Mouse (Mus musculus) heart, embryonic 10.5 days (tissue): ENCODE measurements around the gene Lgals2. TPM values are rescaled to one million over a fixed set of nuclear protein-coding genes. Genes with fewer than 3 reads are reported as not detected.
A peak's percentile ranks its signal among the peaks of the same experiment; 100 is the strongest.
"Not testable (repeated sequence)": the region's sequence is repeated elsewhere in the genome, so short reads cannot be mapped to it uniquely, and the experiment has no call there.

Experiments
- DNase-seq: peaks from one replicate; pipeline ENCODE4 v3.0.0-alpha.2; 2017; ENCODE audit warnings: low spot score
- H3K27ac ChIP-seq: fragments of 300-500 bp; sonication (generic); 2 replicates; pipeline ENCODE4 v1.5.1; 2016; ENCODE audit warnings: mild to moderate bottlenecking
- H3K27me3 ChIP-seq: fragments of 300-500 bp; sonication (generic); 2 replicates; pipeline ENCODE4 v1.6.1; 2016; ENCODE audit warnings: mild to moderate bottlenecking; ENCODE audit not compliant: poor library complexity, insufficient read depth, severe bottlenecking
- H3K36me3 ChIP-seq: fragments of 300-500 bp; sonication (generic); 2 replicates; pipeline ENCODE4 v1.6.1; 2016; ENCODE audit warnings: mild to moderate bottlenecking, moderate library complexity
- H3K4me1 ChIP-seq: fragments of 300-500 bp; sonication (generic); 2 replicates; pipeline ENCODE4 v1.6.1; 2016; ENCODE audit warnings: mild to moderate bottlenecking
- H3K4me3 ChIP-seq: fragments of 300-500 bp; sonication (generic); 2 replicates; pipeline ENCODE4 v1.5.1; 2016; ENCODE audit warnings: mild to moderate bottlenecking, moderate library complexity
- H3K9me3 ChIP-seq: fragments of 300-500 bp; sonication (generic); 2 replicates; pipeline ENCODE4 v1.6.1; 2016; ENCODE audit warnings: mild to moderate bottlenecking, moderate library complexity
- WGBS: fragments of 180-500 bp; shearing (Covaris S2); methylation state at CpG from one replicate; pipeline ENCODE4 v1.1.7; 2016; 5-methylcytosine and 5-hydroxymethylcytosine counted together
- polyA plus RNA-seq: library from polyadenylated mRNA; unstranded; fragments of >200 nt; fragmentation: Nextera tagmentation; extraction: Ambion mirVana; gene quantifications from 2 replicates; pipeline ENCODE4 v1.2.1, GENCODE M21; 2016

Lgals2 gene
- polyA plus RNA-seq, 1 experiment from 2014 or later = 2.2 TPM

- peaks cover 26% of the 10 kb centered on the region for H3K36me3 ChIP-seq
- H3K4me1 ChIP-seq = peaks cover 84% of the 10 kb centered on the region
- not testable (repeated sequence) for H3K4me3 ChIP-seq, H3K9me3 ChIP-seq, DNase-seq
- WGBS = 81% methylated on average over 7 of the region's 7 CpGs
- H3K27me3 ChIP-seq = peaks cover 30% of the 10 kb centered on the region; the same call in 1 of the 2 replicates
- H3K27ac ChIP-seq = 0 out of 2 replicates have a peak overlapping the region, but pooled peaks have one; percentile 26
These were observed 8.5 kb downstream of the Lgals2 start for GRCm38 (mm10) chr15:78846805-78847204.

GRCm38 (mm10) chr15:78846352-78846751, 9.0 kb downstream of the Lgals2 start:
- peaks cover 84% of the 10 kb centered on the region for H3K4me1 ChIP-seq
- 83% methylated on average over 8 of the region's 8 CpGs for WGBS
- H3K27ac ChIP-seq = peak overlapping the region; percentile 96; the same call in 1 of the 2 replicates
- DNase-seq = no peak
- H3K27me3 ChIP-seq = peaks cover 34% of the 10 kb centered on the region
- no peaks in the 10 kb centered on the region for H3K9me3 ChIP-seq
- H3K36me3 ChIP-seq = peaks cover 26% of the 10 kb centered on the region
- H3K4me3 ChIP-seq = no peak overlapping the region

GRCm38 (mm10) chr15:78845867-78846266, 9.5 kb downstream of the Lgals2 start:
- peaks cover 84% of the 10 kb centered on the region for H3K4me1 ChIP-seq

GRCm38 (mm10) chr15:78845321-78845720, 10.0 kb downstream of the Lgals2 start:
- Histone ChIP-seq H3K9me3 (no peaks in the 10 kb centered on the region), H3K4me1 (peaks cover 84% of the 10 kb centered on the region), H3K36me3 (peaks cover 26% of the 10 kb centered on the region), H3K4me3 (peak overlapping the region; percentile 76), H3K27ac (peak overlapping the region; percentile 96), H3K27me3 (peaks cover 40% of the 10 kb centered on the region)
- no peak for DNase-seq
- 38% methylated on average over 11 of the region's 11 CpGs for WGBS

More at GRCm38 (mm10) chr15:78845867-78846266, 9.5 kb downstream of the Lgals2 start:
- Histone ChIP-seq H3K4me3 (peak overlapping the region; percentile 76), H3K9me3 (no peaks in the 10 kb centered on the region), H3K27ac (peak overlapping the region; percentile 96), H3K36me3 (peaks cover 26% of the 10 kb centered on the region), H3K27me3 (peaks cover 39% of the 10 kb centered on the region)
- no peak for DNase-seq
- WGBS = 76% methylated on average over 8 of the region's 8 CpGs

GRCm38 (mm10) chr15:78844791-78845190, 10.5 kb downstream of the Lgals2 start:
- peaks cover 40% of the 10 kb centered on the region for H3K27me3 ChIP-seq
- no peak for DNase-seq
- WGBS = 23% methylated on average over 9 of the region's 9 CpGs
- H3K27ac ChIP-seq = peak overlapping the region; percentile 96
- peaks cover 83% of the 10 kb centered on the region for H3K4me1 ChIP-seq
- H3K36me3 ChIP-seq = peaks cover 24% of the 10 kb centered on the region
- no peaks in the 10 kb centered on the region for H3K9me3 ChIP-seq
- H3K4me3 ChIP-seq = peak overlapping the region; percentile 76

GRCm38 (mm10) chr15:78843581-78844469, 11.5 kb downstream of the Lgals2 start:
- WGBS = 32% methylated on average over 21 of the region's 21 CpGs
- peaks cover 83% of the 10 kb centered on the region for H3K4me1 ChIP-seq
- H3K4me3 ChIP-seq = peak overlapping the region; percentile 76
- H3K9me3 ChIP-seq = no peaks in the 10 kb centered on the region
- peaks cover 40% of the 10 kb centered on the region for H3K27me3 ChIP-seq
- peaks cover 18% of the 10 kb centered on the region for H3K36me3 ChIP-seq
- DNase-seq = no peak
- peak overlapping the region; percentile 96 for H3K27ac ChIP-seq

- Histone ChIP-seq H3K9me3 (no peaks in the 10 kb centered on the region), H3K27ac (peak within 1 kb of the TSS; percentile 96), H3K27me3 (peaks cover 40% of the 10 kb centered on the region), H3K4me1 (peaks cover 79% of the 10 kb centered on the region), H3K4me3 (peak within 1 kb of the TSS; percentile 76), H3K36me3 (peaks cover 13% of the 10 kb centered on the region)
- WGBS = under 1% methylated on average over 86 of the region's 86 CpGs
- DNase-seq = no peak
These were observed 12.8 kb downstream of the Lgals2 start, which contains the start of gene Cdc42ep1 for GRCm38 (mm10) chr15:78842371-78843163. Gene Cdc42ep1, plus strand, starts transcription at chr15:78842624.

GRCm38 (mm10) chr15:78841161-78841790, 14.1 kb downstream of the Lgals2 start:
- Histone ChIP-seq H3K27ac (peak overlapping the region; percentile 45), H3K27me3 (peaks cover 40% of the 10 kb centered on the region), H3K9me3 (no peaks in the 10 kb centered on the region), H3K36me3 (peaks cover 5% of the 10 kb centered on the region; the same call in 1 of the 2 replicates), H3K4me3 (no peak overlapping the region), H3K4me1 (peaks cover 76% of the 10 kb centered on the region)
- 51% methylated on average over 6 of the region's 6 CpGs for WGBS
- no peak for DNase-seq

- no peak for DNase-seq
- H3K27ac ChIP-seq = 0 out of 2 replicates have a peak overlapping the region, but pooled peaks have one; percentile 45
- no peaks in the 10 kb centered on the region for H3K36me3 ChIP-seq
- no peak overlapping the region for H3K4me3 ChIP-seq
- 56% methylated on average over 11 of the region's 11 CpGs for WGBS
- H3K27me3 ChIP-seq = peaks cover 40% of the 10 kb centered on the region
- no peaks in the 10 kb centered on the region for H3K9me3 ChIP-seq
- peaks cover 77% of the 10 kb centered on the region for H3K4me1 ChIP-seq
These were observed 14.6 kb downstream of the Lgals2 start for GRCm38 (mm10) chr15:78840751-78841150.

GRCm38 (mm10) chr15:78840241-78840640, 15.1 kb downstream of the Lgals2 start:
- no peak for DNase-seq
- H3K9me3 ChIP-seq = no peaks in the 10 kb centered on the region
- H3K36me3 ChIP-seq = no peaks in the 10 kb centered on the region
- 58% methylated on average over 3 of the region's 3 CpGs for WGBS
- H3K4me3 ChIP-seq = no peak overlapping the region
- peaks cover 77% of the 10 kb centered on the region for H3K4me1 ChIP-seq
- H3K27me3 ChIP-seq = peaks cover 40% of the 10 kb centered on the region
- peak overlapping the region; percentile 45; the same call in 1 of the 2 replicates for H3K27ac ChIP-seq

GRCm38 (mm10) chr15:78839744-78840143, 15.6 kb downstream of the Lgals2 start:
- peaks cover 39% of the 10 kb centered on the region for H3K27me3 ChIP-seq
- H3K36me3 ChIP-seq = no peaks in the 10 kb centered on the region
- H3K9me3 ChIP-seq = no peaks in the 10 kb centered on the region
- no peak overlapping the region for H3K4me3 ChIP-seq
- WGBS = 5% methylated on average over 2 of the region's 2 CpGs
- peak overlapping the region; percentile 45; the same call in 1 of the 2 replicates for H3K27ac ChIP-seq
- no peak for DNase-seq
- H3K4me1 ChIP-seq = peaks cover 77% of the 10 kb centered on the region

- H3K4me1 ChIP-seq = peaks cover 78% of the 10 kb centered on the region
- peak overlapping the region; percentile 9; the same call in 1 of the 2 replicates for H3K4me3 ChIP-seq
- H3K9me3 ChIP-seq = no peaks in the 10 kb centered on the region
- no peak for DNase-seq
- H3K27me3 ChIP-seq = peaks cover 8% of the 10 kb centered on the region; the same call in 1 of the 2 replicates
- H3K36me3 ChIP-seq = no peaks in the 10 kb centered on the region
- H3K27ac ChIP-seq = peak overlapping the region; percentile 94
- 30% methylated on average over 8 of the region's 8 CpGs for WGBS
These were observed 19.2 kb downstream of the Lgals2 start for GRCm38 (mm10) chr15:78836086-78836621.
